Mouse (Mus musculus): Measurements from ENCODE around the gene Eppin. TPM values are rescaled to one million over a fixed set of nuclear protein-coding genes. Genes with fewer than 3 reads are reported as not detected.

Eppin gene
- polyA plus RNA-seq, 1 experiment from 2014 or later = not detected

DNA sequence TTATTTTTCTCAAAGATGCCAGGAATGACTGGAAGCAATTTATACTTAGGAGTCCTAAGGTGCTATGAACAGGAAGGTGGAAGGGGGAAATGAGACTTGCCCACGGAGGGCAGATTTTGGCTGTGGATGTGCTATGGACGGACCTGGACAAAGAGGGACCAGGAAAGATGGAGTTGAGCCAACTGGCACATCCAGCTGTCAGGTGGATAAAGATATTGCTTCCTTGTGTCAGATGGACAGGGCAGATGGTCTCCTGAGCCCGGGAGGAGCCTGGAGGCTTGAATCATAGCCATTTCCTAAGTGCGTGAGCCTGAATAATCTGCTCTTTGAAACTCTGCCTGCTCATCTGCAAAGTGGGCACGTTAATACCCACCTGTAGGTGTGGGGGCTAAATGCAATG lies 29.0 kb downstream of the Eppin start:
- Histone ChIP-seq H3K27me3 (ENCODE audit: control insufficient read depth, insufficient read depth, low read depth, low read length) (peaks cover 32% of the 10 kb centered on the region), H3K4me1 (ENCODE audit: control insufficient read depth, low read depth, low read length) (no peaks in the 10 kb centered on the region; the same call in 1 of the 2 replicates), H3K4me3 (ENCODE audit: low read depth, low read length) (no peak overlapping the region), H3K9ac (ENCODE audit: low read depth, low read length) (no peak overlapping the region), H3K27ac (ENCODE audit: low read length) (no peak overlapping the region), H3K36me3 (ENCODE audit: control insufficient read depth, insufficient read depth) (no peaks in the 10 kb centered on the region), H3K9me3 (replicated peaks; ENCODE audit: control insufficient read depth, low read length) (no peaks in the 10 kb centered on the region), H3K4me2 (ENCODE audit: low read depth, low read length) (no peak overlapping the region)
- no peak for ATAC-seq (ENCODE audit: low read depth)
- 42% methylated on average over 5 of the region's 5 CpGs for WGBS (ENCODE audit: insufficient replicate concordance)

- Histone ChIP-seq H3K27ac (ENCODE audit: low read length) (no peak overlapping the region), H3K36me3 (ENCODE audit: control insufficient read depth, insufficient read depth) (no peaks in the 10 kb centered on the region), H3K9ac (ENCODE audit: low read depth, low read length) (peak overlapping the region; percentile 21; the same call in 1 of the 2 replicates), H3K4me3 (ENCODE audit: low read depth, low read length) (peak overlapping the region; percentile 33), H3K27me3 (ENCODE audit: control insufficient read depth, insufficient read depth, low read depth, low read length) (peaks cover 32% of the 10 kb centered on the region), H3K4me1 (ENCODE audit: control insufficient read depth, low read depth, low read length) (no peaks in the 10 kb centered on the region; the same call in 1 of the 2 replicates), H3K9me3 (replicated peaks; ENCODE audit: control insufficient read depth, low read length) (no peaks in the 10 kb centered on the region), H3K4me2 (ENCODE audit: low read depth, low read length) (peak overlapping the region; percentile 58)
- WGBS (ENCODE audit: insufficient replicate concordance) = under 1% methylated on average over 32 of the region's 32 CpGs
- no peak for ATAC-seq (ENCODE audit: low read depth)
These were observed 29.9 kb downstream of the Eppin start for GRCm38 (mm10) chr2:164563339-164564038.

GRCm38 (mm10) chr2:164562391-164563188 lies 30.8 kb downstream of the Eppin start, which contains the start of gene Wfdc2:
Wfdc2 (plus strand) TSS chr2:164562413.
- H3K4me3 ChIP-seq (ENCODE audit: low read depth, low read length) = peak within 1 kb of the TSS; percentile 33
- peaks cover 32% of the 10 kb centered on the region for H3K27me3 ChIP-seq (ENCODE audit: control insufficient read depth, insufficient read depth, low read depth, low read length)
- no peaks in the 10 kb centered on the region; the same call in 1 of the 2 replicates for H3K4me1 ChIP-seq (ENCODE audit: control insufficient read depth, low read depth, low read length)
- no peak within 1 kb of the TSS for H3K27ac ChIP-seq (ENCODE audit: low read length)
- no peaks in the 10 kb centered on the region for H3K9me3 ChIP-seq (replicated peaks; ENCODE audit: control insufficient read depth, low read length)
- H3K4me2 ChIP-seq (ENCODE audit: low read depth, low read length) = peak within 1 kb of the TSS; percentile 58
- H3K9ac ChIP-seq (ENCODE audit: low read depth, low read length) = no peak within 1 kb of the TSS; the same call in 1 of the 2 replicates
- ATAC-seq (ENCODE audit: low read depth) = no peak
- no peaks in the 10 kb centered on the region for H3K36me3 ChIP-seq (ENCODE audit: control insufficient read depth, insufficient read depth)
- WGBS (ENCODE audit: insufficient replicate concordance) = 14% methylated on average over 24 of the region's 24 CpGs

GRCm38 (mm10) chr2:164560106-164560505 lies 33.3 kb downstream of the Eppin start:
- Histone ChIP-seq H3K4me3 (ENCODE audit: low read depth, low read length) (no peak overlapping the region), H3K4me2 (ENCODE audit: low read depth, low read length) (no peak overlapping the region), H3K27ac (ENCODE audit: low read length) (no peak overlapping the region), H3K9ac (ENCODE audit: low read depth, low read length) (no peak overlapping the region), H3K27me3 (ENCODE audit: control insufficient read depth, insufficient read depth, low read depth, low read length) (peaks cover 32% of the 10 kb centered on the region), H3K9me3 (replicated peaks; ENCODE audit: control insufficient read depth, low read length) (no peaks in the 10 kb centered on the region), H3K36me3 (ENCODE audit: control insufficient read depth, insufficient read depth) (no peaks in the 10 kb centered on the region), H3K4me1 (ENCODE audit: control insufficient read depth, low read depth, low read length) (no peaks in the 10 kb centered on the region; the same call in 1 of the 2 replicates)
- no peak for ATAC-seq (ENCODE audit: low read depth)
- WGBS (ENCODE audit: insufficient replicate concordance) = 73% methylated on average over 8 of the region's 8 CpGs

DNA sequence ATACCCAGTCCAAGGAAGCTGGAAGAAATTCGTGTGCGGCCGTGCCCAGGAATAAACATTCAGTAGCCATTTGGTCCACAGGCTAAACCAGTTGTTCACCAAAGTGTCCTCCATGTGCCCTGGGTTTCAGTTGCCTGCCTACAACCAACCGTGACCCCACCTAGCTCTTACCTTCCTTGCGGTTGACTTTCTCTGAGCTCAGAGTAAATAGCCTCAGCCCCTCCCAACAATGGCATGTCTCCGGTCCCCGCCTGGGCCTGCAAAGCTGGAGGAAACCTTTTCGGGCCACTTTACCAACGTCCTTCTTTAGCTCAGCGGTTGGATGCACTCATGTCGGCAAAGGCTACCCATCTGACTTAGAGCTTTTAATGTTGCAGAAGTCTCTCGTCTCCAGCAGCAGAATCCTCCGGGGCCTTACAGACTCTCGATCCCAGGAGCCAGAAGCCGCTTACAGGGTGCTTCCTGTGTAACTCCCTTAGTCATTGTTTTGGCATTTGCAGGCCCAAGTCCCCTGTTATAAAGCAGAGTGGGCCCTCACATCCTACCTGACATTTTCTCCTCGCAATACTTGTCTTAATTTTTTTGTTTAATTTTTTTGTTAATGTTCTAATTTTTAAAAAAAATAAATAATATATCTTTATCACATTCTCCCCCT lies 34.3 kb downstream of the Eppin start:
- Histone ChIP-seq H3K4me3 (ENCODE audit: low read depth, low read length) (no peak overlapping the region), H3K9ac (ENCODE audit: low read depth, low read length) (no peak overlapping the region), H3K27ac (ENCODE audit: low read length) (no peak overlapping the region), H3K27me3 (ENCODE audit: control insufficient read depth, insufficient read depth, low read depth, low read length) (peaks cover 24% of the 10 kb centered on the region), H3K4me1 (ENCODE audit: control insufficient read depth, low read depth, low read length) (no peaks in the 10 kb centered on the region; the same call in 1 of the 2 replicates), H3K4me2 (ENCODE audit: low read depth, low read length) (no peak overlapping the region), H3K9me3 (replicated peaks; ENCODE audit: control insufficient read depth, low read length) (no peaks in the 10 kb centered on the region), H3K36me3 (ENCODE audit: control insufficient read depth, insufficient read depth) (no peaks in the 10 kb centered on the region)
- no peak for ATAC-seq (ENCODE audit: low read depth)
- 13% methylated on average over 16 of the region's 16 CpGs for WGBS (ENCODE audit: insufficient replicate concordance)

DNA sequence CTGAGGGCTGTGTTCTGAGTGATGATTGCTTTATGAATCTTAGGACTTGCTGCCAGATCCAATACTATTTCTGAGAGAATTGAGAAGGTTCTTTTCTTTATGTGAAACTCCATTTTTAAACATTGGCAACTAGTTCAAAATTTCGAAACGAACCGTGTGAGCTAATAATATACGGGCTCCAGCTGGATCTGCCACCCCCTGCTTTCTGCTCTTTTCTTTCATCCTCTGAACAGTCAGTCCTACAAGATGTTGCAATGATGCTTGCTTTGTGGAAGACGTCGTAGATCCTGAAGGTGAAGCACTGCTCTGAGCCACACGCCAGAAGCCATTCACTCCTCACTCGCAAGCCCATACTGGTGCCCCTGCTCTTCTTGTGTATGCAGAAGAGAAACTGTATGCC lies 35.0 kb downstream of the Eppin start:
- Histone ChIP-seq H3K27me3 (ENCODE audit: control insufficient read depth, insufficient read depth, low read depth, low read length) (peaks cover 17% of the 10 kb centered on the region), H3K36me3 (ENCODE audit: control insufficient read depth, insufficient read depth) (no peaks in the 10 kb centered on the region), H3K4me3 (ENCODE audit: low read depth, low read length) (no peak overlapping the region), H3K27ac (ENCODE audit: low read length) (no peak overlapping the region), H3K9ac (ENCODE audit: low read depth, low read length) (no peak overlapping the region), H3K9me3 (replicated peaks; ENCODE audit: control insufficient read depth, low read length) (no peaks in the 10 kb centered on the region), H3K4me1 (ENCODE audit: control insufficient read depth, low read depth, low read length) (no peaks in the 10 kb centered on the region), H3K4me2 (ENCODE audit: low read depth, low read length) (no peak overlapping the region)
- 60% methylated on average over 8 of the region's 8 CpGs for WGBS (ENCODE audit: insufficient replicate concordance)
- ATAC-seq (ENCODE audit: low read depth) = no peak

DNA sequence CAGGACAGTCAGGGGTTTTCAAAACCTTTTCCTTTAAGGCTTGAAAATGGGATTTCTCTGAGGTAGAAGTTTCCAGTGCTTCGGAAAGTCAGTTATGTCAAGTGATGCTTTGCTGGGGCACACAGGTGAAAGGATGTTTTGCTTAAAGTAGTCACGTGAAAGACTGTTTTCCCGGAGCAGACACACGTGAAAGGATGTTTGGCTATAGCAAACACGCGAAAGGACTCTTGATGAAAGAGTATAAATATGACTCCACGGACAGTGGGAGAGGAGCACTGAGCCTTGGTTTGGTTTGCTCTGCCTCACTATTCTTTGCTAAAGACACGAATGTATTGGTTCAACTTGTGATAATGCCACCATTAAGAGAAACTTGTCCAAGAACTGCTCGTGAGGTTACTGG lies 41.9 kb downstream of the Eppin start:
- Histone ChIP-seq H3K27me3 (ENCODE audit: control insufficient read depth, insufficient read depth, low read depth, low read length) (peaks cover 3% of the 10 kb centered on the region; the same call in 1 of the 2 replicates), H3K9me3 (replicated peaks; ENCODE audit: control insufficient read depth, low read length) (no peaks in the 10 kb centered on the region), H3K4me2 (ENCODE audit: low read depth, low read length) (no peak overlapping the region), H3K9ac (ENCODE audit: low read depth, low read length) (no peak overlapping the region), H3K4me1 (ENCODE audit: control insufficient read depth, low read depth, low read length) (no peaks in the 10 kb centered on the region), H3K36me3 (ENCODE audit: control insufficient read depth, insufficient read depth) (no peaks in the 10 kb centered on the region), H3K27ac (ENCODE audit: low read length) (no peak overlapping the region), H3K4me3 (ENCODE audit: low read depth, low read length) (no peak overlapping the region)
- WGBS (ENCODE audit: insufficient replicate concordance) = 67% methylated on average over 9 of the region's 9 CpGs
- no peak for ATAC-seq (ENCODE audit: low read depth)

- no peak overlapping the region for H3K4me2 ChIP-seq (ENCODE audit: low read depth, low read length)
- no peak overlapping the region for H3K27ac ChIP-seq (ENCODE audit: low read length)
- no peak for ATAC-seq (ENCODE audit: low read depth)
- no peaks in the 10 kb centered on the region for H3K9me3 ChIP-seq (replicated peaks; ENCODE audit: control insufficient read depth, low read length)
- H3K4me3 ChIP-seq (ENCODE audit: low read depth, low read length) = no peak overlapping the region
- H3K9ac ChIP-seq (ENCODE audit: low read depth, low read length) = no peak overlapping the region
- H3K36me3 ChIP-seq (ENCODE audit: control insufficient read depth, insufficient read depth) = no peaks in the 10 kb centered on the region
- peaks cover 3% of the 10 kb centered on the region; the same call in 1 of the 2 replicates for H3K27me3 ChIP-seq (ENCODE audit: control insufficient read depth, insufficient read depth, low read depth, low read length)
- 11% methylated on average over 2 of the region's 2 CpGs for WGBS (ENCODE audit: insufficient replicate concordance)
- no peaks in the 10 kb centered on the region for H3K4me1 ChIP-seq (ENCODE audit: control insufficient read depth, low read depth, low read length)
These were observed 42.5 kb downstream of the Eppin start for GRCm38 (mm10) chr2:164550895-164551269.
